Mouse (Mus musculus) myocyte (in vitro differentiated cells): ENCODE measurements around the gene Cbx7.

ENCODE experiments used
- CEBPB ChIP-seq: IDR thresholded peaks from 2 replicates; pipeline ENCODE4 v1.6.1; 2011; ENCODE audit warnings: mild to moderate bottlenecking, moderate library complexity; ENCODE audit not compliant: poor library complexity, insufficient read depth, severe bottlenecking
- E2F4 ChIP-seq: IDR thresholded peaks from one replicate; pipeline ENCODE4 v1.6.1; 2011; ENCODE audit warnings: mild to moderate bottlenecking, control low read depth, moderate library complexity; ENCODE audit not compliant: insufficient read depth
- MAX ChIP-seq: IDR thresholded peaks from one replicate; pipeline ENCODE4 v1.6.1; 2011; ENCODE audit warnings: low read depth, mild to moderate bottlenecking, control low read depth
- MYOD1 ChIP-seq, 3 experiments: IDR thresholded peaks; one replicate each; pipeline ENCODE4 v1.6.1; 2011; ENCODE audit warnings: control low read depth in 2 of 3, low read depth in 2 of 3, mild to moderate bottlenecking in 2 of 3, moderate library complexity in 1 of 3; ENCODE audit not compliant: insufficient read length in 2 of 3, control insufficient read depth in 1 of 3
- MYOG ChIP-seq, 3 experiments: IDR thresholded peaks; one replicate each; pipeline ENCODE4 v1.6.1; 2011; ENCODE audit warnings: control low read depth in 2 of 3, low read depth in 2 of 3, mild to moderate bottlenecking in 2 of 3; ENCODE audit not compliant: insufficient read length in 2 of 3, control insufficient read depth in 1 of 3, insufficient read depth in 1 of 3
- POLR2A ChIP-seq: IDR thresholded peaks from one replicate; pipeline ENCODE4 v1.6.1; 2011; ENCODE audit warnings: low read depth, mild to moderate bottlenecking, control low read depth, moderate library complexity; ENCODE audit not compliant: insufficient read length
- POLR2AphosphoS2 ChIP-seq: IDR thresholded peaks from one replicate; pipeline ENCODE4 v1.6.1; 2011; ENCODE audit warnings: low read depth, control low read depth; ENCODE audit not compliant: insufficient read length
- TCF12 ChIP-seq: IDR thresholded peaks from one replicate; pipeline ENCODE4 v1.6.1; 2011; ENCODE audit warnings: mild to moderate bottlenecking, control low read depth; ENCODE audit not compliant: poor library complexity, insufficient read depth, severe bottlenecking
- TCF3 ChIP-seq: IDR thresholded peaks from one replicate; pipeline ENCODE4 v1.6.1; 2011; ENCODE audit warnings: low read depth, control low read depth; ENCODE audit not compliant: insufficient read length
- USF1 ChIP-seq: IDR thresholded peaks from one replicate; pipeline ENCODE4 v1.6.1; 2011; ENCODE audit warnings: low read depth, mild to moderate bottlenecking, control low read depth, moderate library complexity

- no peak for TF ChIP-seq POLR2A
- TF ChIP-seq USF1, result no peak
- no peak for TF ChIP-seq POLR2AphosphoS2
- TF ChIP-seq CEBPB, result no peak
- no peak for TF ChIP-seq E2F4
- no peak for TF ChIP-seq MAX
- TF ChIP-seq MYOG (IDR thresholded peaks at IDR 0.05; ENCODE audit: control insufficient read depth in 1 of 3, insufficient read depth in 1 of 3, insufficient read length in 2 of 3, low read depth in 2 of 3), result no peak
- no peak for TF ChIP-seq TCF12
- TF ChIP-seq TCF3, result no peak
- no peak for TF ChIP-seq MYOD1 (IDR thresholded peaks at IDR 0.05; ENCODE audit: control insufficient read depth in 1 of 3, insufficient read length in 2 of 3, low read depth in 2 of 3)
These were observed 86.1 kb downstream of the Cbx7 start for GRCm38 (mm10) chr15:79884820-79885219.
